Mouse (Mus musculus): Measurements from ENCODE around the gene Oas1e.
"Not testable (repeated sequence)": the region's sequence is repeated elsewhere in the genome, so short reads cannot be mapped to it uniquely, and the experiment has no call there.

DNA sequence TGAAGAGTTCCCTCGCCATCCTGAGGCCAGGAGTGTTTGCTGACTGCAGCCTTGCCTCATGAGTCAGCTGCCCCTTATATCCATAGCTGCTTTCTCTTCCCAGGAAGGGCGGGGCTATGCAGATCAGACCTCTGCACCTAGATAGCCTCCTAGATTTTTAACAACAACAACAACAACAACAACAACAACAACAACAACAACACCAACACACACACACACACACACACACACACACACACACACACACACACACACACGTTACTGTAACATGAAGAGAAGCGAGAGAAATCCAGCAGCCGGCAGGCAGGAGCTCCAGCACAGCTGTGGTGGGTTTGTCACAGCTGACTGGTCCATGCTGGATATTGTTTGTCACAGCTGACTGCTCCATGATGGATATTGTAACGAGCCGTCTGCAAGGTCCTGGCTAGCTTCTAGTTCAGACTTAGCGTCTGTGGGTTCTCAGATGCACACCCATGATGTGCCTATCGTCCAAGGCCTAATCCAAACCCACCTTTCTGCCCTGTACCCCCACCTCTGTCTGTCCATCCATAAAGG, at the start of gene Oas1e:
- not testable (repeated sequence) for TF ChIP-seq CTCF (IDR thresholded peaks at IDR 0.05; ENCODE audit: low read depth); EP300 (optimal IDR thresholded peaks at IDR 0.05)

All from stomach, postnatal 0 days (tissue).